Mouse (Mus musculus): Measurements from ENCODE around the gene Tmem163. TPM values are rescaled to one million over a fixed set of nuclear protein-coding genes. Genes with fewer than 3 reads are reported as not detected.

Gene Tmem163
- polyA plus RNA-seq, 1 experiment, result 0.06 TPM

DNA sequence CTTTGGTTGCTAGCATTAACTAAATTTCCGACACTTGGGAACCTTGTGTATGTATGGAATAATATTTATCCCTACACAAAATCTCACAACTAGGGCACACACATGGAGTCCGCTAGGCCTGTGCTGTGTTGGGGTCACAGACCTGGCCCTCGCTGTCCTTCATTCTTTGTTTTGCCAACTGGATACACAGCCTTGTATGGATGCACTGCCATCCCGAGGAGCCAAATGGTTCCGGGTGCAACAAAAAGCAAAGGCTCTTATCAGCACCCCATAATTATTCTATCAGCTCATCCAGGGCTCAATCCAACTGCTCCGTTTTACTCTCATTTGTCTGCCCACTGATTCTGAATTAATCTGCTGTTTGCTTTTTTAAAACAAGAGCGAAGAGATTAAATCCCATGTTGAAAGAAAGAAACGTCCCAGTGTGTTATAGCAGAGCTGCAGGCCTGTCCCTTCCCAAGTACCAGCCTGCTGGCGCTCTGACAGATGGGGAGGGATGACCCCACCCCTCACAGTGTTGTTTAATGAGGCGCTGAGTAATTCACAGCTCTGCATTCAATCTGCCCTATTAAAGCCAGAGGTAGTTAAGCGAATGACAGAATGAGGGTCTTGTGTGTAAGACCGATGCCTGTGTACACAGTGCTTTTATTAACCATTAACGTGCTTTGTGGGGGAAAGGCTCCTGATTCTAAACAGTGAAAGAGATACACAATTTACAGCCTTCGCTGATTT is 148.3 kb downstream of the Tmem163 start:
- TF ChIP-seq MYOG (IDR thresholded peaks at IDR 0.05; ENCODE audit: control insufficient read depth, extremely low read depth, insufficient read length), result no peak
- no peak for TF ChIP-seq MYOD1 (IDR thresholded peaks at IDR 0.05; ENCODE audit: control insufficient read depth, insufficient read length, low read depth)
- TF ChIP-seq CTCF (IDR thresholded peaks at IDR 0.05; ENCODE audit: control insufficient read depth, insufficient read depth, insufficient read length), result no peak
- no peak for TF ChIP-seq CEBPB (IDR thresholded peaks at IDR 0.05; ENCODE audit: low read depth)
- TF ChIP-seq FOSL1 (IDR thresholded peaks at IDR 0.05; ENCODE audit: insufficient read depth, low read length, poor library complexity, severe bottlenecking), result no peak
- no peak for TF ChIP-seq USF1 (IDR thresholded peaks at IDR 0.05; ENCODE audit: low read depth)
- TF ChIP-seq MAX (IDR thresholded peaks at IDR 0.05), result no peak
- Histone ChIP-seq H3K27me3 (ENCODE audit: control insufficient read depth, insufficient read depth, insufficient read length) (peaks cover 8% of the 10 kb centered on the region), H3K79me2 (ENCODE audit: control insufficient read depth, insufficient read depth) (no peaks in the 10 kb centered on the region), H3K36me3 (ENCODE audit: control insufficient read depth, insufficient read depth) (no peaks in the 10 kb centered on the region), H3K4me3 (ENCODE audit: insufficient read depth, poor library complexity, severe bottlenecking) (no peak overlapping the region), H3K79me3 (ENCODE audit: low read depth) (no peaks in the 10 kb centered on the region), H3ac (ENCODE audit: control insufficient read depth, insufficient read length, low read depth) (no peak overlapping the region)

DNA sequence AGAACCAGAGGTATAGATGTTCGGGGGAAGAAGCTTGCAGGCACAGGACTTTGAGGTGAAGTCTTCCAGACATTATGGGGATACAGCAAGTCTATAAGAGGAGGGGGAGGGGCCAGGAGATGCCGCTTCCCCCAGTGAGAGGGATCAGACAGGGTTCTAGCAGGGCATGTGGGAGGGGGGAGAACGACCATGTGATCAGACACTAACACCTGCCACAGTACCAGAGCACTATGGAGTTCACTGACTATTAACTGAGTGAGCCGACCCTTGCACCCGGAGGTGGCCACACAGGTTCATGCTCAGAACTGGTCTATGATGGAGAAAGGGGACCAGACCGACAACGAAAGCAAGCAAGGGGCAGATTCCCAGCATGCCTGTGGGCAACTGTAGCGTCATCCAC is 156.0 kb downstream of the Tmem163 start:
- H3K27me3 ChIP-seq (ENCODE audit: control insufficient read depth, insufficient read depth, insufficient read length), result peaks cover 6% of the 10 kb centered on the region
- H3K79me3 ChIP-seq (ENCODE audit: low read depth), result no peaks in the 10 kb centered on the region
- no peaks in the 10 kb centered on the region for H3K36me3 ChIP-seq (ENCODE audit: control insufficient read depth, insufficient read depth)
- H3K79me2 ChIP-seq (ENCODE audit: control insufficient read depth, insufficient read depth), result no peaks in the 10 kb centered on the region
- H3K4me3 ChIP-seq (ENCODE audit: insufficient read depth, poor library complexity, severe bottlenecking), result no peak overlapping the region
- TF ChIP-seq FOSL1 (IDR thresholded peaks at IDR 0.05; ENCODE audit: insufficient read depth, low read length, poor library complexity, severe bottlenecking) (no peak), USF1 (IDR thresholded peaks at IDR 0.05; ENCODE audit: low read depth) (no peak), CEBPB (IDR thresholded peaks at IDR 0.05; ENCODE audit: low read depth) (no peak), MAX (IDR thresholded peaks at IDR 0.05) (no peak), MYOD1 (IDR thresholded peaks at IDR 0.05; ENCODE audit: control insufficient read depth, insufficient read length, low read depth) (no peak), CTCF (IDR thresholded peaks at IDR 0.05; ENCODE audit: control insufficient read depth, insufficient read depth, insufficient read length) (no peak), MYOG (IDR thresholded peaks at IDR 0.05; ENCODE audit: control insufficient read depth, extremely low read depth, insufficient read length) (no peak)
- no peak overlapping the region for H3ac ChIP-seq (ENCODE audit: control insufficient read depth, insufficient read length, low read depth)

DNA sequence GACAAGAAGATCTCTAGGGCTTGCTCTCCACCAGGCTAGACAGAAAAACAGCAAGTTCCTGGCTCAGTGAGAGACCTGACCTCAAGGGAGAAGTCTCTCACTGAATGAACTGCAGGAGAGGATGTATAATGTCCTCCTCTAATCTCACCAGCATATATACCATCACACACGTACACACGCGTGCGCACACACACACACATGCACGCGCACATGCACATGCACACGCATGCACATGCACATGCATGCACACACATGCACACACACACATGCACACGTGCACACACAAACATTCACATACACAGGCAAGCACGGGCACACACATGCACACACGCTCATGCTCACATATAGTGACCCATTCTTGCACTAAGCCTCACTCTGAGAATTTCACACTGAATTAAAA is 164.5 kb downstream of the Tmem163 start:
- Histone ChIP-seq H3K27me3 (ENCODE audit: control insufficient read depth, insufficient read depth, insufficient read length) (peaks cover 3% of the 10 kb centered on the region), H3K79me2 (ENCODE audit: control insufficient read depth, insufficient read depth) (no peaks in the 10 kb centered on the region), H3K79me3 (ENCODE audit: low read depth) (no peaks in the 10 kb centered on the region), H3K36me3 (ENCODE audit: control insufficient read depth, insufficient read depth) (no peaks in the 10 kb centered on the region), H3K4me3 (ENCODE audit: insufficient read depth, poor library complexity, severe bottlenecking) (no peak overlapping the region), H3ac (ENCODE audit: control insufficient read depth, insufficient read length, low read depth) (no peak overlapping the region)
- TF ChIP-seq CTCF (IDR thresholded peaks at IDR 0.05; ENCODE audit: control insufficient read depth, insufficient read depth, insufficient read length) (no peak), MYOG (IDR thresholded peaks at IDR 0.05; ENCODE audit: control insufficient read depth, extremely low read depth, insufficient read length) (no peak), MYOD1 (IDR thresholded peaks at IDR 0.05; ENCODE audit: control insufficient read depth, insufficient read length, low read depth) (no peak), CEBPB (IDR thresholded peaks at IDR 0.05; ENCODE audit: low read depth) (no peak), USF1 (IDR thresholded peaks at IDR 0.05; ENCODE audit: low read depth) (no peak), FOSL1 (IDR thresholded peaks at IDR 0.05; ENCODE audit: insufficient read depth, low read length, poor library complexity, severe bottlenecking) (no peak), MAX (IDR thresholded peaks at IDR 0.05) (no peak)

DNA sequence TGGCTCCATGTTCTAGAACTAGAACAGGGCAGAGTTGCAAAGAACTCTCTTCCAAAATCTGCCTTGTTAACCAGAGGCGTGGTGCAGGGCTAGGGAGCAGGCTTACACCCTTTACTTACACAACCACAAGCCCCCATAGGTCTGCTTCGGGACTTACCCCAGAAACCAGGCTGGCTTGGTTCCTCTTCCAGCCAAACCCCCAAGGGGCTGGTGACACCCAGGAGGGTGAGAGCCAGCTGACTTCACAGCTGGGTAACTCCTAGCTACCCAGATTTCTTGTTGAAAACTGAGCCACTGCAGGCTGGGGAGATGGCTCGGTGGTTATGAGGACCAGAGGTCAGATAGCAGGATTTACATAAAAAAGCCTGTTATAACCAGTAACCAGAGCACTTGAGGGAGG is 164.9 kb downstream of the Tmem163 start:
- no peak overlapping the region for H3ac ChIP-seq (ENCODE audit: control insufficient read depth, insufficient read length, low read depth)
- peaks cover 3% of the 10 kb centered on the region for H3K27me3 ChIP-seq (ENCODE audit: control insufficient read depth, insufficient read depth, insufficient read length)
- H3K36me3 ChIP-seq (ENCODE audit: control insufficient read depth, insufficient read depth), result no peaks in the 10 kb centered on the region
- H3K79me3 ChIP-seq (ENCODE audit: low read depth), result no peaks in the 10 kb centered on the region
- no peak for TF ChIP-seq CTCF (IDR thresholded peaks at IDR 0.05; ENCODE audit: control insufficient read depth, insufficient read depth, insufficient read length)
- TF ChIP-seq MYOD1 (IDR thresholded peaks at IDR 0.05; ENCODE audit: control insufficient read depth, insufficient read length, low read depth), result no peak
- TF ChIP-seq MYOG (IDR thresholded peaks at IDR 0.05; ENCODE audit: control insufficient read depth, extremely low read depth, insufficient read length), result no peak
- no peak for TF ChIP-seq FOSL1 (IDR thresholded peaks at IDR 0.05; ENCODE audit: insufficient read depth, low read length, poor library complexity, severe bottlenecking)
- no peak for TF ChIP-seq MAX (IDR thresholded peaks at IDR 0.05)
- no peak for TF ChIP-seq CEBPB (IDR thresholded peaks at IDR 0.05; ENCODE audit: low read depth)
- no peak for TF ChIP-seq USF1 (IDR thresholded peaks at IDR 0.05; ENCODE audit: low read depth)
- H3K4me3 ChIP-seq (ENCODE audit: insufficient read depth, poor library complexity, severe bottlenecking), result no peak overlapping the region
- no peaks in the 10 kb centered on the region for H3K79me2 ChIP-seq (ENCODE audit: control insufficient read depth, insufficient read depth)

DNA sequence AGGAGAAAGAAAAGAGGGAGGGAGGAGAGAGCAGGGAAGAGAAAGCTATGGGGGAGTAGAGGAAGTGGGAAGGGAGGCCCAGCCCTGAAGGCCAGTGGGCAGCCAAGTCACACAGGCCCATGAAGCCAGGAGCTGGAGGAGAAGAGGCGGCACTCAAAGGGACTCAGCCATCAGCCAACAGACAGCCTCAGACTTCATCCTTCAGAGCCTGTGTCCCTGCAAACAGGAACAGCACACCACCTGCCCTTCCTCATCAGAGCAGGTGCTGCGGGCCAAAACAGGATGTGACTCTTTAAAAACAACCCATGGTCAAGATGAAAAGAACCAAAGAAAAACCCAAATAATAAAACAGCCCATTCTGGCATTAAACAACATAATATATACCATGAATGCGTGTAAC is 165.7 kb downstream of the Tmem163 start:
- Histone ChIP-seq H3ac (ENCODE audit: control insufficient read depth, insufficient read length, low read depth) (no peak overlapping the region), H3K79me2 (ENCODE audit: control insufficient read depth, insufficient read depth) (no peaks in the 10 kb centered on the region), H3K36me3 (ENCODE audit: control insufficient read depth, insufficient read depth) (no peaks in the 10 kb centered on the region), H3K79me3 (ENCODE audit: low read depth) (no peaks in the 10 kb centered on the region), H3K27me3 (ENCODE audit: control insufficient read depth, insufficient read depth, insufficient read length) (peaks cover 8% of the 10 kb centered on the region), H3K4me3 (ENCODE audit: insufficient read depth, poor library complexity, severe bottlenecking) (no peak overlapping the region)
- TF ChIP-seq MAX (IDR thresholded peaks at IDR 0.05) (no peak), CEBPB (IDR thresholded peaks at IDR 0.05; ENCODE audit: low read depth) (no peak), USF1 (IDR thresholded peaks at IDR 0.05; ENCODE audit: low read depth) (no peak), MYOG (IDR thresholded peaks at IDR 0.05; ENCODE audit: control insufficient read depth, extremely low read depth, insufficient read length) (no peak), CTCF (IDR thresholded peaks at IDR 0.05; ENCODE audit: control insufficient read depth, insufficient read depth, insufficient read length) (no peak), MYOD1 (IDR thresholded peaks at IDR 0.05; ENCODE audit: control insufficient read depth, insufficient read length, low read depth) (no peak), FOSL1 (IDR thresholded peaks at IDR 0.05; ENCODE audit: insufficient read depth, low read length, poor library complexity, severe bottlenecking) (no peak)

All from C2C12 (cell line).